Mouse (Mus musculus) MEL (cell line): Measurements from ENCODE around the gene Prmt1. TPM values are rescaled to one million over a fixed set of nuclear protein-coding genes. Genes with fewer than 3 reads are reported as not detected.

ENCODE experiments used
- DNase-seq: peaks from one replicate; pipeline ENCODE4 v3.0.0; 2011; ENCODE audit warnings: low read depth, low spot score
- H3K27ac ChIP-seq: 2 replicates; pipeline ENCODE4 v1.5.1; 2012; ENCODE audit warnings: low read depth, mild to moderate bottlenecking, control low read depth, low read length, moderate library complexity; ENCODE audit not compliant: control insufficient read depth
- H3K27me3 ChIP-seq, 2 experiments: fragments of 150-350 bp in 1 of 2; sonication (generic) in 1 of 2; 2 replicates each; pipeline ENCODE4 v1.6.1; 2012; ENCODE audit warnings: low read length in 2 of 2, mild to moderate bottlenecking in 2 of 2, improper control_type of control experiment in 1 of 2, moderate library complexity in 1 of 2; ENCODE audit not compliant: insufficient read depth in 2 of 2, control insufficient read depth in 1 of 2
- H3K36me3 ChIP-seq, 2 experiments: 2 replicates each; pipeline ENCODE4 v1.6.1; 2012 to 2014; ENCODE audit warnings: low read length in 2 of 2, improper control_type of control experiment in 1 of 2, inconsistent platforms in 1 of 2, mild to moderate bottlenecking in 1 of 2; ENCODE audit not compliant: insufficient read depth in 2 of 2, control insufficient read depth in 1 of 2
- H3K4me1 ChIP-seq, 2 experiments: fragments of 150-350 bp in 1 of 2; sonication (generic) in 1 of 2; 2 replicates each; pipeline ENCODE4 v1.6.1; 2012; ENCODE audit warnings: low read length in 2 of 2, improper control_type of control experiment in 1 of 2, mild to moderate bottlenecking in 1 of 2; ENCODE audit not compliant: insufficient read depth in 2 of 2, control insufficient read depth in 1 of 2
- H3K4me3 ChIP-seq, 2 experiments: fragments of 150-350 bp in 1 of 2; sonication (generic) in 1 of 2; 2 replicates each; pipeline ENCODE4 v1.5.1; 2012; ENCODE audit warnings: low read depth in 2 of 2, low read length in 2 of 2, mild to moderate bottlenecking in 2 of 2, moderate library complexity in 2 of 2, control low read depth in 1 of 2, improper control_type of control experiment in 1 of 2; ENCODE audit not compliant: control insufficient read depth in 1 of 2, insufficient read depth in 1 of 2
- H3K79me2 ChIP-seq: 2 replicates; pipeline ENCODE4 v1.6.1; 2012; ENCODE audit warnings: mild to moderate bottlenecking, low read length, moderate library complexity; ENCODE audit not compliant: control insufficient read depth, poor library complexity, insufficient read depth
- H3K9ac ChIP-seq: 2 replicates; pipeline ENCODE4 v1.6.1; 2012; ENCODE audit warnings: low read depth, mild to moderate bottlenecking, control low read depth, low read length, moderate library complexity; ENCODE audit not compliant: control insufficient read depth, poor library complexity, severe bottlenecking
- H3K9me3 ChIP-seq: fragments of 150-350 bp; sonication (generic); replicated peaks from 2 replicates; pipeline ENCODE4 v1.6.1; 2012; ENCODE audit warnings: mild to moderate bottlenecking, low read length, improper control_type of control experiment, moderate library complexity; ENCODE audit not compliant: insufficient read depth
- CHD2 ChIP-seq: IDR thresholded peaks from 2 replicates; pipeline ENCODE4 v1.6.1; 2011; ENCODE audit warnings: low read length, improper control_type of control experiment
- CTCF ChIP-seq, 3 experiments: IDR thresholded peaks in 2 of 3; conservative IDR thresholded peaks in 1 of 3; 2 replicates each; pipeline ENCODE4 v1.5.1; 2011 to 2012; ENCODE audit warnings: low read length in 3 of 3, low read depth in 2 of 3, mild to moderate bottlenecking in 2 of 3, improper control_type of control experiment in 1 of 3, inconsistent platforms in 1 of 3, mixed read lengths in 1 of 3, moderate library complexity in 1 of 3; ENCODE audit not compliant: control insufficient read depth in 1 of 3, insufficient read depth in 1 of 3, poor library complexity in 1 of 3, severe bottlenecking in 1 of 3
- E2F4 ChIP-seq: IDR thresholded peaks from 2 replicates; pipeline ENCODE4 v1.6.1; 2011; ENCODE audit warnings: low read depth, low read length, improper control_type of control experiment, borderline replicate concordance
- ELF1 ChIP-seq: IDR thresholded peaks from 2 replicates; pipeline ENCODE4 v1.6.1; 2014; ENCODE audit warnings: low read depth, mild to moderate bottlenecking, inconsistent platforms, low read length, improper control_type of control experiment, moderate library complexity
- EP300 ChIP-seq, 2 experiments: IDR thresholded peaks; 2 replicates each; pipeline ENCODE4 v1.6.1; 2011; ENCODE audit warnings: improper control_type of control experiment in 2 of 2, low read length in 2 of 2, low read depth in 1 of 2, mild to moderate bottlenecking in 1 of 2
- ETS1 ChIP-seq: IDR thresholded peaks from 2 replicates; pipeline ENCODE4 v1.6.1; 2012; ENCODE audit warnings: low read depth, mild to moderate bottlenecking, inconsistent platforms, low read length, improper control_type of control experiment, moderate library complexity
- GABPA ChIP-seq: IDR thresholded peaks from 2 replicates; pipeline ENCODE4 v1.6.1; 2012; ENCODE audit warnings: low read depth, mild to moderate bottlenecking, inconsistent platforms, low read length, improper control_type of control experiment, moderate library complexity
- HCFC1 ChIP-seq: IDR thresholded peaks from 2 replicates; pipeline ENCODE4 v1.6.1; 2012; ENCODE audit warnings: low read depth, mild to moderate bottlenecking, inconsistent platforms, low read length, improper control_type of control experiment, moderate library complexity
- JUND ChIP-seq: IDR thresholded peaks from 2 replicates; pipeline ENCODE4 v1.6.1; 2011; ENCODE audit warnings: low read depth, mild to moderate bottlenecking, improper control_type of control experiment, low read length
- MXI1 ChIP-seq: IDR thresholded peaks from 2 replicates; pipeline ENCODE4 v1.6.1; 2011; ENCODE audit warnings: mild to moderate bottlenecking, low read depth, low read length, improper control_type of control experiment
- MYB ChIP-seq: IDR thresholded peaks from 2 replicates; pipeline ENCODE4 v1.6.1; 2011; ENCODE audit warnings: mild to moderate bottlenecking, low read depth, low read length, improper control_type of control experiment
- NELFE ChIP-seq: IDR thresholded peaks from 2 replicates; pipeline ENCODE4 v1.6.1; 2011; ENCODE audit warnings: low read depth, low read length, improper control_type of control experiment
- NRF1 ChIP-seq: IDR thresholded peaks from 2 replicates; pipeline ENCODE4 v1.6.1; 2014; ENCODE audit warnings: low read depth, mild to moderate bottlenecking, inconsistent platforms, low read length, improper control_type of control experiment, moderate library complexity; ENCODE audit not compliant: poor library complexity, insufficient read depth, severe bottlenecking
- POLR2AphosphoS2 ChIP-seq: IDR thresholded peaks from 2 replicates; pipeline ENCODE4 v1.6.1; 2011; ENCODE audit warnings: low read length, improper control_type of control experiment
- RAD21 ChIP-seq: IDR thresholded peaks from 2 replicates; pipeline ENCODE4 v1.6.1; 2011; ENCODE audit warnings: mild to moderate bottlenecking, low read depth, low read length, improper control_type of control experiment
- RCOR1 ChIP-seq: IDR thresholded peaks from 2 replicates; pipeline ENCODE4 v1.6.1; 2012; ENCODE audit warnings: low read depth, mild to moderate bottlenecking, inconsistent platforms, low read length, improper control_type of control experiment
- SIN3A ChIP-seq: IDR thresholded peaks from 2 replicates; pipeline ENCODE4 v1.6.1; 2012; ENCODE audit warnings: low read length, improper control_type of control experiment, inconsistent platforms
- SMC3 ChIP-seq: IDR thresholded peaks from 2 replicates; pipeline ENCODE4 v1.6.1; 2011; ENCODE audit warnings: low read depth, low read length, improper control_type of control experiment
- TAL1 ChIP-seq: IDR thresholded peaks from 2 replicates; pipeline ENCODE4 v1.6.1; 2012; ENCODE audit warnings: mild to moderate bottlenecking, inconsistent platforms, low read length, moderate library complexity, mixed read lengths
- TBP ChIP-seq: IDR thresholded peaks from 2 replicates; pipeline ENCODE4 v1.8.0; 2011; ENCODE audit warnings: low read depth, low read length, improper control_type of control experiment
- UBTF ChIP-seq: IDR thresholded peaks from 2 replicates; pipeline ENCODE4 v1.6.1; 2012; ENCODE audit warnings: low read depth, mild to moderate bottlenecking, inconsistent platforms, low read length, improper control_type of control experiment, moderate library complexity, borderline replicate concordance; ENCODE audit not compliant: insufficient read depth
- USF1 ChIP-seq: IDR thresholded peaks from 2 replicates; pipeline ENCODE4 v1.6.1; 2014; ENCODE audit warnings: low read depth, mild to moderate bottlenecking, inconsistent platforms, low read length, improper control_type of control experiment, moderate library complexity
- ZC3H11A ChIP-seq: IDR thresholded peaks from 2 replicates; pipeline ENCODE4 v1.6.1; 2012; ENCODE audit warnings: low read depth, mild to moderate bottlenecking, inconsistent platforms, low read length, improper control_type of control experiment
- ZKSCAN1 ChIP-seq: IDR thresholded peaks from 2 replicates; pipeline ENCODE4 v1.6.1; 2012; ENCODE audit warnings: low read depth, mild to moderate bottlenecking, inconsistent platforms, low read length, improper control_type of control experiment, moderate library complexity
- polyA plus RNA-seq, 2 experiments: library from polyadenylated mRNA; stranded (reverse) in 1 of 2; unstranded in 1 of 2; fragments of >175 nt in 1 of 2; fragments of >200 nt in 1 of 2; gene quantifications; 2 replicates each; pipeline versions ENCODE4 v1.2.1 to v1.2.4; 2012; ENCODE audit warnings: low replicate concordance in 2 of 2, low read depth in 1 of 2; ENCODE audit not compliant: insufficient read length in 2 of 2, insufficient read depth in 1 of 2, missing spikeins in 1 of 2
- total RNA-seq: library from RNA; depleted of rRNA; stranded (reverse); fragments of 300-350 nt; gene quantifications from 2 replicates; pipeline ENCODE4 v1.2.3, GENCODE M21; 2012

Gene Prmt1
- total and polyA plus RNA-seq, 3 experiments, result 254 to 715 (median 317) TPM

DNA sequence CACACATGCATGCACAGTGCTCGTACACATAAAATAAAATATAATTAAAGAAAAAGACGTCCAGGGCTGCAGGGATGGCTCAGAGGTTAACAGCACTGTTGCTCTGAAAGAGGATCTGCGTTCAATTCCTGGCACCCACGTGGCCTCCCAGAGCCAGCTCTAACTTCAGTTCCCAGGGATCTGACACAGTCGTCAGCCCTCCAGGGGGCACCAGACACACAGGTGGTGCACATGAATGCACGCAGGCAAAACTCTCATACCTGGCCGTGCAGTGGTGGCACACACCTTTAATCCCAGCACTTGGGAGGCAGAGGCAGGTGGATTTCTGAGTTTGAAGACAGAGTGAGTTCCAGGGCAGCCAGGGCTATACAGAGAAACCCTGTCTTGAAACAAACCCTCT, 20.4 kb downstream of the Prmt1 start:
- Histone ChIP-seq H3K4me1 (peaks cover 0 to 6% of the 10 kb centered on the region in 2 experiments; a peak in 1 of 4 replicates), H3K79me2 (no peaks in the 10 kb centered on the region), H3K9ac (no peak overlapping the region), H3K4me3 (no peak overlapping the region), H3K36me3 (no peaks in the 10 kb centered on the region), H3K27me3 (no peaks in the 10 kb centered on the region), H3K9me3 (no peaks in the 10 kb centered on the region), H3K27ac (no peak overlapping the region)
- peak; percentile 28 for DNase-seq
- no peak for TF ChIP-seq TBP
- TF ChIP-seq E2F4, result no peak
- TF ChIP-seq SIN3A, result no peak
- no peak for TF ChIP-seq UBTF
- no peak for TF ChIP-seq GABPA
- TF ChIP-seq TAL1, result no peak
- no peak for TF ChIP-seq ELF1
- TF ChIP-seq NRF1, result no peak
- TF ChIP-seq USF1, result 0 out of 2 replicates have a peak, but pooled peaks have one; percentile 28
- peak; percentile 34 for TF ChIP-seq SMC3
- peak; percentile 21 to 66 (median 51); a peak in 5 of 6 replicates for TF ChIP-seq CTCF (IDR thresholded peaks at IDR 0.05 in 2 of 3, conservative IDR thresholded peaks at IDR 0.05 in 1 of 3; ENCODE audit: control insufficient read depth in 1 of 3, insufficient read depth in 1 of 3, low read depth in 2 of 3, low read length in 3 of 3, poor library complexity in 1 of 3, severe bottlenecking in 1 of 3)
- no peak for TF ChIP-seq ETS1
- TF ChIP-seq HCFC1, result no peak
- peak; percentile 32 for TF ChIP-seq RAD21
- 0 out of 2 replicates have a peak, but pooled peaks have one; percentile 30 for TF ChIP-seq MXI1
- TF ChIP-seq ZC3H11A, result no peak

DNA sequence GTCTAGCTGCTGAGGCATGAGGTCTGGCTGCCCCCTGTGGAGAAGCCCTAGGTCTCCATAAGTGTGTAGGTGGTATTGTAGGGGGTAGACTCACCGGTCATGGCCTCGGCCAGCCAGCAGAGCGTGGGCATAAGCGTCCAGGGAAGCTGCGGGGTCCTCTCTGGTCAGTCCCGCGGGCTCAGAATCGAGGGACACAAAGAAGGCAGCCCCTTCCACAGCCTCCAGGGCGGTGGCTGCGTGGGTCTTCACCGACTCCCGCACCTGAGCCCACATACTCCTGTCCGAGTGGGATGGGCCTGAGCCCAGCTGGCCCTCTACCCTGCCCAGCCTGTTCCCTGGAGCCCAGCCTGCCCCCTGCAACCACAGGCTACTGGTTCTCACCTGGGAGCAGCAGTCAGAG, 21.4 kb downstream of the Prmt1 start:
- Histone ChIP-seq H3K79me2 (no peaks in the 10 kb centered on the region), H3K4me1 (peaks cover 0 to 4% of the 10 kb centered on the region in 2 experiments; a peak in 1 of 4 replicates), H3K4me3 (no peak overlapping the region), H3K9ac (no peak overlapping the region), H3K9me3 (no peaks in the 10 kb centered on the region), H3K27ac (no peak overlapping the region), H3K36me3 (no peaks in the 10 kb centered on the region), H3K27me3 (no peaks in the 10 kb centered on the region)
- DNase-seq, result no peak
- TF ChIP-seq RCOR1 (no peak), NRF1 (no peak), NELFE (no peak), CHD2 (no peak), SMC3 (no peak), SIN3A (no peak), JUND (no peak), ZKSCAN1 (no peak), HCFC1 (no peak), POLR2AphosphoS2 (no peak), MYB (no peak), EP300 (IDR thresholded peaks at IDR 0.05; ENCODE audit: low read depth in 1 of 2, low read length in 2 of 2) (no peak)
